In the genomic region with DNA sequence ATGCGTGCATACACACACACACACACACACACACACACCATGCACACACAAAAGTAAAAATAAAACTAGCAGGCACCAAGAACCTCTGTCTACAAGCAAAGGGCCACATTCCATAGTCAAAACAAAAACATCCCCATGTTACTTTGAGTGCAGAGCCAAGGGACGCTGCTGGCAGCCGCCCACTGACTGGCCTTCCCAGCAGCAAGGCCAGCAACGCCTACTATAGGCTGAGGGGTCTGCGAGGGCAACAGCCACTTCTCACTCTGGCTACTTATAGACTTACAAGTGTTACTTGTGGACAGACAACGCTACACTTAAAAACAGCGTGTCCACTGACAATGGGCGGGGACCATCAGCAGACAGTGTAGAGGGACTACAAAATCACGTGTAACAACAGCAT, we compare ENCODE assay signal across 11 mouse cellular contexts. TPM values are rescaled to one million over a fixed set of nuclear protein-coding genes. Genes with fewer than 3 reads are reported as not detected.
DNase-seq lines count a peak whose midpoint lies in the region; ATAC-seq and TF ChIP-seq lines count a peak whose summit lies in the region.
"Had no signal": no experiment of that assay in that cellular context is flagged by ENCODE, and none has a peak within 500 bp of the region (broad histone marks: within the 10 kb centered on the region; RNA-seq: fewer than 3 reads in every experiment).

No protein-coding gene starts in this region.

- H3K27ac ChIP-seq in lung, postnatal 0 days (ENCODE audit: low read length) = no peak overlapping the region
- no peak overlapping the region; the same call in 1 of the 2 replicates for H3K27ac ChIP-seq in hindbrain, embryonic 12.5 days
- peak overlapping the region; percentile 74; the same call in 1 of the 2 replicates for H3K27ac ChIP-seq in neural tube, embryonic 13.5 days (replicated peaks)
- H3K27ac ChIP-seq: liver, embryonic 15.5 days had no signal

- no peaks in the 10 kb centered on the region for H3K36me3 ChIP-seq in lung, postnatal 0 days (ENCODE audit: insufficient read depth, low read length)
- 0 out of 2 replicates have a peak, but pooled peaks cover 12% of the 10 kb centered on the region for H3K36me3 ChIP-seq in hindbrain, embryonic 12.5 days
- H3K36me3 ChIP-seq in neural tube, embryonic 13.5 days = 0 out of 2 replicates have a peak, but pooled peaks cover 10% of the 10 kb centered on the region
- H3K36me3 ChIP-seq: liver, embryonic 15.5 days had no signal

- WGBS in lung, postnatal 0 days = 30% methylated on average over 9 of the region's 9 CpGs
- 52% methylated on average over 9 of the region's 9 CpGs for WGBS in hindbrain, embryonic 12.5 days
- 55% methylated on average over 9 of the region's 9 CpGs for WGBS in neural tube, embryonic 13.5 days

- no peak for TF ChIP-seq EP300 in lung, postnatal 0 days (IDR thresholded peaks at IDR 0.05)

- 0 out of 2 replicates have a peak, but pooled peaks have one; percentile 1 for ATAC-seq in lung, postnatal 0 days
- no peak for ATAC-seq in hindbrain, embryonic 12.5 days (ENCODE audit: low FRiP score)
- ATAC-seq in neural tube, embryonic 13.5 days (ENCODE audit: low read depth) = no peak

- no peak overlapping the region for H3K4me3 ChIP-seq in lung, postnatal 0 days (ENCODE audit: low read depth, low read length)
- no peak overlapping the region for H3K4me3 ChIP-seq in hindbrain, embryonic 12.5 days
- H3K4me3 ChIP-seq in neural tube, embryonic 13.5 days = no peak overlapping the region
- H3K4me3 ChIP-seq: liver, embryonic 15.5 days had no signal

- peaks cover 68% of the 10 kb centered on the region for H3K4me1 ChIP-seq in lung, postnatal 0 days (ENCODE audit: insufficient read depth, low read depth, low read length)
- H3K4me1 ChIP-seq in hindbrain, embryonic 12.5 days = peaks cover 75% of the 10 kb centered on the region
- peaks cover 88% of the 10 kb centered on the region for H3K4me1 ChIP-seq in neural tube, embryonic 13.5 days (replicated peaks)

- no peak overlapping the region for H3K9ac ChIP-seq in lung, postnatal 0 days (replicated peaks; ENCODE audit: low read depth)
- no peak overlapping the region for H3K9ac ChIP-seq in hindbrain, embryonic 12.5 days
- 0 out of 2 replicates have a peak overlapping the region, but pooled peaks have one; percentile 41 for H3K9ac ChIP-seq in neural tube, embryonic 13.5 days
- H3K9ac ChIP-seq: liver, embryonic 15.5 days had no signal

- H3K27me3 ChIP-seq in lung, postnatal 0 days (replicated peaks; ENCODE audit: insufficient read depth, low read length) = no peaks in the 10 kb centered on the region
- no peaks in the 10 kb centered on the region for H3K27me3 ChIP-seq in hindbrain, embryonic 12.5 days
- H3K27me3 ChIP-seq in neural tube, embryonic 13.5 days = no peaks in the 10 kb centered on the region
- H3K27me3 ChIP-seq: Patski had no signal

- peak overlapping the region; percentile 83 for H3K4me2 ChIP-seq in lung, postnatal 0 days (replicated peaks; ENCODE audit: low read depth, low read length)
- peak overlapping the region; percentile 18; the same call in 1 of the 2 replicates for H3K4me2 ChIP-seq in hindbrain, embryonic 12.5 days (replicated peaks)
- H3K4me2 ChIP-seq in neural tube, embryonic 13.5 days = peak overlapping the region; percentile 100
- H3K4me2 ChIP-seq: liver, embryonic 15.5 days had no signal

- TF ChIP-seq CTCF in lung, postnatal 0 days (IDR thresholded peaks at IDR 0.05) = no peak

- peak; percentile 62 for DNase-seq in adrenal gland, postnatal 14 days
- no peak for DNase-seq in adrenal gland, adult 2 months
- DNase-seq in lung, postnatal 0 days (ENCODE audit: low spot score) = peak; percentile 22
- DNase-seq in lung, postnatal 36 days = no peak
- no peak for DNase-seq in yolk sac, embryonic 10.5 days (ENCODE audit: low spot score)
- DNase-seq in embryo, embryonic 10 days (ENCODE audit: low spot score) = no peak
- DNase-seq: kidney, postnatal 14 days had no signal

- H3K9me3 ChIP-seq in lung, postnatal 0 days (ENCODE audit: low read length) = no peaks in the 10 kb centered on the region
- H3K9me3 ChIP-seq in hindbrain, embryonic 12.5 days (replicated peaks) = no peaks in the 10 kb centered on the region
- no peaks in the 10 kb centered on the region for H3K9me3 ChIP-seq in neural tube, embryonic 13.5 days
- H3K9me3 ChIP-seq: liver, embryonic 15.5 days had no signal

RNA-seq across cellular contexts. Expression of a gene that starts 7.2 kb away (rescaled TPM):
- 66.2 and 70.1 TPM in 2 replicates for total RNA-seq in adrenal gland, postnatal 14 days (2021)
- total RNA-seq in adrenal gland, adult 2 months (2021) = 10 to 100 TPM; 59.7 to 63.8 TPM
- 83.1 and 103 TPM in 2 replicates for polyA plus RNA-seq in adrenal gland, adult 2 months (2012; rRNA removed)
- polyA plus RNA-seq in lung, postnatal 0 days (2015; fragmentation: Nextera tagmentation; extraction: Ambion mirVana) = 22.6 and 23.2 TPM in 2 replicates
- polyA plus RNA-seq in hindbrain, embryonic 12.5 days (2016; fragmentation: Nextera tagmentation; extraction: Ambion mirVana) = 12.6 and 13.5 TPM in 2 replicates
- polyA plus RNA-seq in neural tube, embryonic 13.5 days (2015; fragmentation: Nextera tagmentation; extraction: Ambion mirVana) = 11.3 and 12.2 TPM in 2 replicates

RNA-seq across cellular contexts. Expression of a gene that starts 34.4 kb away (rescaled TPM):
- 39.4 and 43.1 TPM in 2 replicates for total RNA-seq in adrenal gland, postnatal 14 days (2021)
- 10 to 100 TPM; 40.3 to 57.3 TPM for total RNA-seq in adrenal gland, adult 2 months (2021)
- polyA plus RNA-seq in adrenal gland, adult 2 months (2012; rRNA removed) = 106 and 127 TPM in 2 replicates
- polyA plus RNA-seq in lung, postnatal 0 days (2015; fragmentation: Nextera tagmentation; extraction: Ambion mirVana) = 61.4 and 66.6 TPM in 2 replicates
- 90.8 and 98.6 TPM in 2 replicates for polyA plus RNA-seq in hindbrain, embryonic 12.5 days (2016; fragmentation: Nextera tagmentation; extraction: Ambion mirVana)
- 76.3 and 84.2 TPM in 2 replicates for polyA plus RNA-seq in neural tube, embryonic 13.5 days (2015; fragmentation: Nextera tagmentation; extraction: Ambion mirVana)

Comparison
In these comparisons a context has a peak if more than half of its experiments do, and no peak if none do; other contexts are left out.
1. DNase-seq: peak in adrenal gland, postnatal 14 days (single experiment) and lung, postnatal 0 days (single experiment); none in adrenal gland, adult 2 months (single experiment), lung, postnatal 36 days (single experiment), yolk sac, embryonic 10.5 days (single experiment) and embryo, embryonic 10 days (single experiment).
2. H3K4me2 ChIP-seq: peak in every context shown above with its lines; median percentile 100 in neural tube, embryonic 13.5 days; 83 in lung, postnatal 0 days; 18 in hindbrain, embryonic 12.5 days.